Mouse (Mus musculus) liver (tissue): Measurements from ENCODE around the gene Edar.
A peak's percentile ranks its signal among the peaks of the same experiment; 100 is the strongest.

ENCODE experiments used
- DNase-seq: peaks from one replicate; pipeline ENCODE4 v3.0.0-alpha.2; 2020; ENCODE audit warnings: mixed read lengths

Gene Edar

GRCm38 (mm10) chr10:58601431-58601901, 74.0 kb downstream of the Edar start:
- no peak for DNase-seq

GRCm38 (mm10) chr10:58600983-58601382, 74.5 kb downstream of the Edar start:
- DNase-seq = no peak

GRCm38 (mm10) chr10:58600151-58600550, 75.3 kb downstream of the Edar start:
- DNase-seq = no peak

DNA sequence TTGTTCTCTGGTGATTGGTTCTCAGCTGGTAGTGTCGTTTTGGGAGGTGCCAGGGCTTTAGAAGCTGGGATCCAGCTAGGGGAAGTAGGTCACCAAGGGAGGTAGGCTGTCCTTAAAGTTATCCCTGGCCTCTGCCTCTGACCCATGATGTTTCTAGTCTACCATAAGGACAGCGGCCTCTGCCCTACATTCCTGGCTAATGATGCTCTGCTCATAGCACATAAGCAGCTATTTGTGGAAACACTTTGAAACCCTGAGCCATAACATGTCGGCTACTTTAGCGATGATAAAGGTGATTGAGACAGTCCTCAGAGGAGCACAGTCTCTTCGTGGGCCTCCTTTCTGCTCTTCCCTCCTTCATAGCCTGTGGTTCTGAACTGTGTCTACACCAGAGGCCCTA, 79.6 kb downstream of the Edar start:
- DNase-seq = no peak

- no peak for DNase-seq
Measured at GRCm38 (mm10) chr10:58595197-58595596, 80.3 kb downstream of the Edar start.

GRCm38 (mm10) chr10:58594486-58594885, 81.0 kb downstream of the Edar start:
- DNase-seq = no peak

DNA sequence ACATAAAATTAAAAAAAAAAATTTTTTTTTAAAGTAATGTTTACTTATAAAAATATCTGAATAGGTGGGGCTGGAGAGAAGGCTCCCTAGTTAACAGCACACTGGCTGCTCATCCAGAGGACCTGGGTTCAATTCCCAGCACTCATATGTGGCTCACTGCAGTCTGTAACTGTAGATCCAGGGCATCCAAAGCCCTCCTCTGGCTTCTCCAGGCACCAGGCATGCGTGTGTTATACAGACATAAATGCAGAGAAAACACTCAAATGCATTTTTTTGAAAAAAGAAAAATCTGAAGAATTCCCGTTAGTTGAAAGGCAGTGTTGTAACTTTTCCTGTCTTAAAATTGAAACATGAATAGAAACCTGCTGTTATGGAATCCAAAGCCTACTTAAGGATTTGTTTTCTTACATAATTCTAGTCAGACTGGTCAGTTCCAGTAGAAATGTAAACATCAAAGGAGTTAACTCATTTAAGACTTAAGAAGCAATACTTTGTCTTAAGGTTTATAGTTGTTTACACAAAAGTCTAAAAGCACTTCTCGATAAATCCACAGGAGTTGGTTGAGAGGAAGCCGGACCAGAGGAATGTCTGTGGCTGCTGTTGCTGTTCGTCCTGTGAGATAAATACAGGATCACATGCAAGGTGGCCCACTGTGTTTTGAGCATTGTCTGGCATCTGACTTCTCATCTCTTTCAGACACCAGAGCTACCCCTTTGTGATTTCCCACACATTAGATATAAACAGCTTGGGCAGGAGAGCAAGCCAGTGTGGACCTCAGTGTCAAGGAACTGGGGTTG, 89.8 kb downstream of the Edar start:
- no peak for DNase-seq

DNA sequence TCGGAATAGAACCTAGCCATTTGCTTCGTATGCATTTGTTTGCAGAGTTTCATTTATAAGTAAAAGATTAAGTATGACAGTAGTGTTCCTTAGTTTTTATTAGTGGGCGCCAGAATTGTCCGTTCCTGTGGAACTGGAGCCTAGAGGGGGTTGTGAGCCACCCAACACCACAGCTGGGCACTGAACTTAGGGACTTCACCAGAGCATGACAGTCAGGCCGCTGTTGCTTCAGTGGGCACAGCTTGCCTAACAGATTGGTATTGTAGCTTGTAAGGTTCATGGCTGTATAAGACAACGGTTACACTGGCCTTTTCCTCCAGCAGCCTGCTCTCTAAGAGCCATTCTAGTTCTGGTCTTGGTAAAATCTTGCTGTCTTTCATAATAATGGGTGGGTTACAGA, 114.9 kb downstream of the Edar start:
- no peak for DNase-seq

DNA sequence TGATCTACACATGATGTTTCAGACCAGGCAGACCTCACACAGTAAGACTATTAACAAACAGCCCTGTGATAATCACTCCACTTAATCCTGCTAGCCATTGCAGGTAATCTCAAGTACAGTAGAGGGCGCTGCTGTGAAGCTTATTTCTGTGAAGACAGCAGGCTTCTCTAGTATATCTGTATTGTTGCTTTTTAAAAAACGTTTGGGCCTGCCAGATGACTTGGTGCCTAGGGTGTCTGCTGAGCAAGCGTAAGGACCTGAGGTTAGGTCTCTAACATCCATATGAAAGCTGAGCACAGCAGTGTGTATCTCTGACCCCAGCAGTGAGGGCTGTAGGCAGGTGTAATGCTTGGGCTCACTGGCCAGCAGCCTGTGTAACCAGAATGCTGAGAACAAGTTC, 115.6 kb downstream of the Edar start:
- DNase-seq = peak; percentile 28

DNA sequence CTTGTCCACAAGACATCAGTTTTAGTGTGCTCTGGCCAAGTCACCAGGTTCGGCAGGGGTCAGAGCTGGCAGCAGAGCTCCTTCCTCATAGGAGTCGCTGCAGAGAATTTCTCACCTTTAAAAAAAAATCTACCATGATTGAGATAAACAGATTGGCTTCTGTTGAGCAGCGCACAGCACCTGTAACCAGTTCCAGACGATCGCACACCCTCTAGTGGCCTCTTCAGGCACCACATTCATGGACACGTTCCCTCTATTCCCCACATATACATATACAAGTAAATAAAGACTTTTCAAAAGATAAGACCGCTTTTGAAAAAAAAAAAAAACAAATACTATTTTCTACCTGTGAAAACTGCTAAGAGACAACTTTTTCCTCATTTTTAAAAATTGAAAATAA, 116.4 kb downstream of the Edar start:
- peak; percentile 43 for DNase-seq

GRCm38 (mm10) chr10:58554693-58555387, 120.6 kb downstream of the Edar start:
- DNase-seq = no peak
